Mouse (Mus musculus): ENCODE results near the gene Whrn.

Whrn gene

DNA sequence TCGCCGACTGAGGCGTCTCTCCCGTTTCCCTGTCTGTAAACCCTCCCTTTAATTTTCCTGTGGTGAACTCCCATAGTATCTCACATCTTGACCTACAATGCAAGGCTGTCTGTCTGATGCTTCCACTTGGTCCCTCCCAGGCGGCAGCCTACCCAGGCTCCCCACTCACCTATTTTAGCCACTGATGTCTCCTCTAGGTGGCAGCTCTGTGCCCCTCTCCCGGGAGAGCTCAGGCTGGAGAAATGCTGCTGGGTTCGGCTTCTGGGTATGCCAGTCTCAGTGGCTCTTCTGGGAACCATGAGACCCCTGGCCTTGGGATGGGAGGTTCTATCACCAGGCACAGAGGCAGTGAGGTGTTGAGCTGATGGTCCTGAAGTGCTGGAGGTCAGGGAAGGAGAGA is 118.3 kb downstream of the Whrn start:
- peak; percentile 13 for DNase-seq (ENCODE audit: low spot score)

DNA sequence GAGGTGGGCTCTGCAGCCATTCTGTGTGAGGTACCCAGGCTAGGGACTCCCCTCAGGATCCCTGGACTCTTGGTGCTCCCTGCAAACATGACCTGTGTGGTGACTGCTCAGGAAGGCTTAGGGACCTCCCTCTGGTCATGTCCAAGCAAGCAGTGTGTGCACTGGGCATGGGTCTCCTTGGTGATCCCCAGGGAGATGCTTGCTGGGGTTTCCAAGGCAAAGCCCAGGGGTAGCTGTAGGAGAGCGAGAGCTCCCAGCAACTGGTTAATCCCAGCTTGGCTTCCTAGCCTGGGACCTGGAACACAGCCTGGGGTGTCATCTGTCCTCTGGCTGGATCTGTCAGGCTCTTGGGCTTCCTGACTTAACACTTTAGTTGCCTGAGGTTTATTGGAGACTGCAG is 120.4 kb downstream of the Whrn start:
- no peak for DNase-seq (ENCODE audit: low spot score)

DNA sequence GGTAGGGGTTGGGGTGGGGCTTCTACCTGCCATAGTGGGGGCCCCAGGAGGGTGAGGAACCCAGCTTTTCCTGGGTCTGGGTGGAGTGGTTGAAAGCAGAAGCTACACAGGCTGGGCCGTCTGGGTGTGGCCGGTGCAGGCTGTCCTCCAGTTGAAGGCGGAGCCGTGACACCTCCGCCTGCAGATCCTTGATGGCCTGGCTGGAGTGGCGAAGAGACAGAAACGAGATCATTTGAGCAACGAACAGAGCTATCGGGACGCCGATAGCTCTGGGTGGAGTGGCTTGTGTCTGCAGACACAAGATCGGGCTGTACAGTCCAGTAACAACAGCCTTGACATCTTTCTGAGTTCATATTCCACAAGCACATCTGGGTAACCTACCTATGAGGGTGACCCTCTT is 121.5 kb downstream of the Whrn start:
- no peak for DNase-seq (ENCODE audit: low spot score)

DNA sequence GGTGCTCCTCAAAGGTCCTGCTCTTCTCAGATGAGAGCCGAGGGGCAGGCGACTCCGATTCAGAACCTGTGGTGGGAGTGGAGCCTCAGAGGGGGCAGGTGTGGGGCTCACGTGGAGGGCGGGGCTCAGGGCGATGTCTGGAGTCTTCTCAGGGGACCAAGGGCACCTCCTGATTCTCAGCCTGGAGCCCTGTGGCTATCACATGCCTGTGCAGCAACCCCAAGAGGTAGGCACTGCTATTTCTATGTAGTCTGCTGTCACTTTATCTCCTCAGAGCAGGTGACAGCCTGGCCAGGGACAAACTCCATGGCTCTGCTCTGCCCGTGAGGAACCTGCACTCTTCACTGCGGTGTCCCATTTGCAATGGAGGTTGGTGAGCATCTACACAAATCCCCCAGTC is 122.4 kb downstream of the Whrn start:
- no peak for DNase-seq (ENCODE audit: low spot score)

DNA sequence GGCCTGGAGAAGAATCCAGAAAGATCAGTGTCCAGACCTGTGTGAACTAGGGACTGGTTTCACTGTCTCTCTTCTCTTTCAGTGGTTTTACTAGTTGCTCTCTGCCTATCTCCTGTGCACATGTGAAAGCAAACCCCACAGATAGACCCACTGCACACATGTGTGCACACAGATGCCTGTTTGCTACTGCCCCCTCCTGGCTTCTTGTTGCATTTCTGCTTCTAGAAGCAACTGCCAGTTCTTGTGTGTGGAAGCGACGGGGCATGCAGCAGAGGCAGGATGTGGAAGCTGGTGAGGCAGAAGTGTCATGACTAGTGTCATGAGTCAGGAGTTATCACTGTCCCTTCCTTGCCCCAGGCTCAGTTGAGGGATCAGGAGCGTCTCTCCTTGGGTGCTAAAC is 123.9 kb downstream of the Whrn start:
- DNase-seq (ENCODE audit: low spot score), result peak; percentile 63

DNA sequence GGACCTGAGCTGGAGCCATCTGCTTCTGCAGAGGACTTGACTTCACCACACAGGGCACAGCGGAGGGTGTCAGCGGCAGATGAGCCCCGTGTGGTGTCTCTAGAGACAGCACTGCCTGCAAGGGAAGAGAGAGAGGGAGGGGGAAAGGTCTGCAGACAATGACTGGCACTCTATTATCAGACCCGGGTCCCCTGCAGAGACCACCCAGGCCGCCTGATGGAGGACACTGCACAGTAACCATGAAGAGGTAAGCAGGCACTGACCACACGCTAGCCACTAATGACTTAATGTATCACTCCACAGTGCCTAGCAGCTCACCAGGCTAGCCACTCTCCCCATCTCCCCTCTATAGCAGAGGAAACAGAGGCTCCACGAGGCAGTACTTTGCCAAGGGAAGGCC is 124.9 kb downstream of the Whrn start:
- DNase-seq (ENCODE audit: low spot score), result no peak

DNA sequence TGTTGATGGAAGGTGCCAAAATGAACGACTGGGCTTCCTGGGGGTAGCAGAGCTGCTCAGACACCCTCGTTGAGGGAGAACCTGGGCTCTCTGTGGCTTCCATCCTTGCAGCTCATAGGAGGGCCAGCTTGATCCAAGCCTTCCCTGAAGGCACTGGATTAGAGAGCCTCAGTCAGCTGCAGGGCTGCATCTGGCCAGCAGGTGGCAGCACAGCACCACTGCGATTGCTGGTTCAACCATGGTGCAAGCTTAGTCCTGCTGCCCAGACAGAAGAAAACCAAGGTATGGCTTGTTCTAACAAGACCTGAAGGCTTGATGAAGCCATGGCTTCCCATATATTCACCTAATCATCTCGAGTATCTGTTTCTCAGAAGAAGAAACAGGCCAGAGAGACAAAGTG is 127.2 kb downstream of the Whrn start:
- peak; percentile 87 for DNase-seq (ENCODE audit: low spot score)
